Mouse (Mus musculus) CH12.LX (cell line): ENCODE measurements around the gene Cacna1s.

Experiments used
- CHD2 ChIP-seq: IDR thresholded peaks from 2 replicates; pipeline ENCODE4 v1.6.1; 2011; ENCODE audit warnings: low read length, improper control_type of control experiment
- CTCF ChIP-seq, 2 experiments: IDR thresholded peaks in 1 of 2; conservative IDR thresholded peaks in 1 of 2; 2 replicates each; pipeline ENCODE4 v1.5.1; 2011 to 2012; ENCODE audit warnings: low read depth in 2 of 2, low read length in 2 of 2, improper control_type of control experiment in 1 of 2, inconsistent platforms in 1 of 2, mild to moderate bottlenecking in 1 of 2, moderate library complexity in 1 of 2
- E2F4 ChIP-seq: IDR thresholded peaks from 2 replicates; pipeline ENCODE4 v1.6.1; 2011; ENCODE audit warnings: low read depth, low read length, improper control_type of control experiment; ENCODE audit not compliant: insufficient replicate concordance
- EP300 ChIP-seq: IDR thresholded peaks from 2 replicates; pipeline ENCODE4 v1.6.1; 2011; ENCODE audit warnings: low read length, improper control_type of control experiment
- GABPA ChIP-seq: IDR thresholded peaks from 2 replicates; pipeline ENCODE4 v1.6.1; 2012; ENCODE audit warnings: low read depth, low read length, improper control_type of control experiment, inconsistent platforms; ENCODE audit not compliant: insufficient replicate concordance
- JUND ChIP-seq: conservative IDR thresholded peaks from 2 replicates; pipeline ENCODE4 v1.6.1; 2011; ENCODE audit warnings: low read depth, low read length, improper control_type of control experiment
- MAX ChIP-seq: IDR thresholded peaks from 2 replicates; pipeline ENCODE4 v1.6.1; 2011; ENCODE audit warnings: low read length, improper control_type of control experiment
- MAZ ChIP-seq: IDR thresholded peaks from 2 replicates; pipeline ENCODE4 v1.6.1; 2012; ENCODE audit warnings: low read depth, mild to moderate bottlenecking, inconsistent platforms, low read length, improper control_type of control experiment, moderate library complexity
- MEF2A ChIP-seq: IDR thresholded peaks from 2 replicates; pipeline ENCODE4 v1.6.1; 2014; ENCODE audit warnings: low read depth, mild to moderate bottlenecking, inconsistent platforms, low read length, improper control_type of control experiment, borderline replicate concordance
- POLR2AphosphoS2 ChIP-seq: IDR thresholded peaks from 2 replicates; pipeline ENCODE4 v1.6.1; 2011; ENCODE audit warnings: low read depth, low read length, improper control_type of control experiment
- RCOR1 ChIP-seq: conservative IDR thresholded peaks from 2 replicates; pipeline ENCODE4 v1.6.1; 2012; ENCODE audit warnings: low read depth, mild to moderate bottlenecking, inconsistent platforms, low read length, improper control_type of control experiment
- SMC3 ChIP-seq: IDR thresholded peaks from 2 replicates; pipeline ENCODE4 v1.6.1; 2011; ENCODE audit warnings: low read depth, low read length, improper control_type of control experiment
- USF1 ChIP-seq: IDR thresholded peaks from 2 replicates; pipeline ENCODE4 v1.6.1; 2014; ENCODE audit warnings: low read depth, mild to moderate bottlenecking, inconsistent platforms, low read length, improper control_type of control experiment
- ZMIZ1 ChIP-seq: IDR thresholded peaks from 2 replicates; pipeline ENCODE4 v1.6.1; 2012; ENCODE audit warnings: low read depth, mild to moderate bottlenecking, inconsistent platforms, low read length, improper control_type of control experiment

GRCm38 (mm10) chr1:136134547-136134946, 82.0 kb downstream of the Cacna1s start:
- TF ChIP-seq CTCF (conservative IDR thresholded peaks at IDR 0.05 in 1 of 2, IDR thresholded peaks at IDR 0.05 in 1 of 2; ENCODE audit: low read depth in 2 of 2, low read length in 2 of 2) (no peak), GABPA (no peak), MEF2A (no peak), ZMIZ1 (no peak), CHD2 (no peak), EP300 (no peak), RCOR1 (no peak), SMC3 (no peak), POLR2AphosphoS2 (no peak), USF1 (no peak), E2F4 (no peak), MAX (no peak), JUND (no peak), MAZ (no peak)
